Mouse (Mus musculus) stomach, postnatal 0 days (tissue): ENCODE measurements at regions not wholly inside any gene's neighbourhood (a gene's known extent, or its start where the extent isn't known, plus 50 kb on each side); places are given as distances from the start of the nearest gene placed in this dataset.

ENCODE experiments used
- ATAC-seq: fragments of 200-750 bp; cut with Nextera tagmentation; 2 replicates; pipeline ENCODE4 v1.8.0; 2017; ENCODE audit not compliant: low FRiP score, low TSS enrichment
- DNase-seq: peaks from one replicate; pipeline ENCODE4 v3.0.0-alpha.2; 2016; ENCODE audit warnings: low spot score
- H3K27ac ChIP-seq: fragments of 300-500 bp; sonication (generic); replicated peaks from 2 replicates; pipeline ENCODE4 v1.5.1; 2014; ENCODE audit warnings: mild to moderate bottlenecking, control low read depth
- H3K27me3 ChIP-seq: fragments of 300-500 bp; sonication (generic); 2 replicates; pipeline ENCODE4 v1.6.1; 2014; ENCODE audit warnings: low read length; ENCODE audit not compliant: control insufficient read depth, insufficient read depth
- H3K36me3 ChIP-seq: fragments of 300-500 bp; sonication (generic); 2 replicates; pipeline ENCODE4 v1.6.1; 2014; ENCODE audit warnings: low read length, mixed read lengths; ENCODE audit not compliant: control insufficient read depth, insufficient read depth
- H3K4me1 ChIP-seq: fragments of 300-500 bp; sonication (generic); replicated peaks from 2 replicates; pipeline ENCODE4 v1.6.1; 2014; ENCODE audit warnings: antibody characterized with exemption; ENCODE audit not compliant: control insufficient read depth, insufficient read depth
- H3K4me2 ChIP-seq: fragments of 300-500 bp; sonication (generic); replicated peaks from 2 replicates; pipeline ENCODE4 v1.6.1; 2014; ENCODE audit warnings: low read depth, mild to moderate bottlenecking, control low read depth, moderate library complexity
- H3K4me3 ChIP-seq: fragments of 300-500 bp; sonication (generic); 2 replicates; pipeline ENCODE4 v1.5.1; 2014; ENCODE audit warnings: low read depth, low read length, control low read depth
- H3K9ac ChIP-seq: fragments of 300-500 bp; sonication (generic); 2 replicates; pipeline ENCODE4 v1.6.1; 2014; ENCODE audit warnings: mild to moderate bottlenecking, low read length, control low read depth, mixed read lengths
- H3K9me3 ChIP-seq: fragments of 300-500 bp; sonication (generic); 2 replicates; pipeline ENCODE4 v1.6.1; 2016; ENCODE audit warnings: low read length; ENCODE audit not compliant: control insufficient read depth
- CTCF ChIP-seq: IDR thresholded peaks from 2 replicates; pipeline ENCODE4 v1.5.1; 2016; ENCODE audit warnings: antibody characterized with exemption, low read depth, mild to moderate bottlenecking, moderate library complexity
- EP300 ChIP-seq: optimal IDR thresholded peaks from 2 replicates; pipeline ENCODE3; 2016; ENCODE audit warnings: antibody characterized with exemption
- WGBS: fragments of 180-500 bp; shearing (Covaris S2); extraction: QIAGEN DNeasy Blood & Tissue Kit; methylation state at CpG from one replicate; pipeline ENCODE4 v1.1.7; 2014; 5-methylcytosine and 5-hydroxymethylcytosine counted together

GRCm38 (mm10) chr10:44857444-44857843 lies 209.6 kb upstream of the Prep start:
- H3K9ac ChIP-seq: no peak overlapping the region
- no peak overlapping the region for H3K4me3 ChIP-seq
- no peaks in the 10 kb centered on the region for H3K4me1 ChIP-seq
- WGBS: 73% methylated on average over 4 of the region's 4 CpGs
- no peaks in the 10 kb centered on the region for H3K27me3 ChIP-seq
- H3K9me3 ChIP-seq: no peaks in the 10 kb centered on the region
- ATAC-seq: no peak
- no peaks in the 10 kb centered on the region for H3K36me3 ChIP-seq
- TF ChIP-seq EP300 (no peak), CTCF (no peak)
- H3K4me2 ChIP-seq: no peak overlapping the region
- no peak for DNase-seq
- no peak overlapping the region for H3K27ac ChIP-seq

DNA sequence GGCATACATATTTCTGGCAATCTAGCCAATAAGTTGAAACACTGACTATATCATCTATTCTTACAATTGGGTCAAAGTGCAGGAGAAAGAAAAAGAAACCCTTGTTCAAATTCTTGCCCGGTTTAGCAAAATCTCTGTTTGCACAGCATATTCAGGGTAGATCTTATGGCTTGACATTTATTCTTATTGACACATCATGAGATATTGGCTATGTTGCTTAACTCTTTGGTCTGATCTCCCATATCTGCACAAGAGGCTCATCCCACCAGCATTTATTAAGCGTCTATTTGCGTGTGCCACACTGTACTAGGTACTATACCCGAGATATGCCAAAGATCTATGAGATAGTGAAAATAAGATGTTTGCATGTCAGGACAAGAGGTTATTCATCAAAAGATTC lies 212.9 kb upstream of the Prep start:
- no peak overlapping the region for H3K4me3 ChIP-seq
- WGBS: 85% methylated on average over 4 of the region's 4 CpGs
- ATAC-seq: no peak
- H3K27ac ChIP-seq: no peak overlapping the region
- TF ChIP-seq CTCF (no peak), EP300 (no peak)
- H3K27me3 ChIP-seq: no peaks in the 10 kb centered on the region
- H3K4me2 ChIP-seq: no peak overlapping the region
- no peaks in the 10 kb centered on the region for H3K4me1 ChIP-seq
- no peak for DNase-seq
- no peak overlapping the region for H3K9ac ChIP-seq
- H3K9me3 ChIP-seq: no peaks in the 10 kb centered on the region
- no peaks in the 10 kb centered on the region for H3K36me3 ChIP-seq

DNA sequence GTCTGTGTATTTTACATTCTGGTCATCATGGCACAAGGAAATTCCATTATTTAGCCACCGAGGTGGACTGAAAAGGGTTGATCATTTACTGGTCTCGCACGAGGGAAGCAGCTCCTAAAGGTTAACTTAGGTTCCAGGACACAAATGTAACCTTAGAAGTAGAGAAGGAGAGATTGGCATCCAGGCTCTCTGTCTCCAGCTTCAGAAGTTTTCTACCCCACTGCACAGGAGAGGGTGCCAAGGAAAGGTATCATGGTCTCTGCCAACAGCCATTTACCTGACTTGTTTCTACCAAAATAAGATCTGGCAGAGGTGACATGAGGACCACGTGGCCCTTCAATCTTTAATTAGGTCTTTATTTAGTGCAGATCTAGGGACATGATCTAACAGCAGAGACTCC lies 218.0 kb upstream of the Prep start:
- H3K9ac ChIP-seq: no peak overlapping the region
- H3K36me3 ChIP-seq: no peaks in the 10 kb centered on the region
- 69% methylated on average over 4 of the region's 4 CpGs for WGBS
- H3K4me1 ChIP-seq: no peaks in the 10 kb centered on the region
- no peak overlapping the region for H3K4me2 ChIP-seq
- TF ChIP-seq CTCF (no peak), EP300 (no peak)
- no peak overlapping the region for H3K27ac ChIP-seq
- H3K9me3 ChIP-seq: no peaks in the 10 kb centered on the region
- H3K27me3 ChIP-seq: no peaks in the 10 kb centered on the region
- DNase-seq: no peak
- ATAC-seq: no peak
- H3K4me3 ChIP-seq: no peak overlapping the region

DNA sequence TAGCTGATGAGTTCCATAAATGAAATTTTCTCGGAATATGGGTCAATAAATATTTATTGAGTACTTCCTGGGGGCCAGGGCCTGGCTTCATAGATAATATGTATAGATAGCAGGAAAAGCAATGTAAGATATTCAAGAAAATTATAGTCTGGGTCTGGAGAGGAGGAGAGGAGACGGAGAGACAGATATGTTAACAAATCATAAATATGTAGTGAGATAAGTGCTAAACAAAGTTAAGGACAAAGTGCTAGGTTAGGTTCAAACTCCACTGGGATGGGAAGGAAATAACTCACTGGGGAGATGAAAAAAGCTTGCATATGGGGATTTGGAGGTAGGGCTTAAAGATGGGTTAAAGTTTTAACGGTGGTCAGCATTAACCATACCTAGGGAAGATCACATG lies 220.2 kb upstream of the Prep start:
- DNase-seq (no peak), ATAC-seq (no peak)
- no peak overlapping the region for H3K4me2 ChIP-seq
- H3K36me3 ChIP-seq: no peaks in the 10 kb centered on the region
- H3K27ac ChIP-seq: no peak overlapping the region; the same call in 1 of the 2 replicates
- WGBS: 51% methylated on average over 3 of the region's 3 CpGs
- H3K4me3 ChIP-seq: no peak overlapping the region
- TF ChIP-seq CTCF (no peak), EP300 (no peak)
- H3K4me1 ChIP-seq: no peaks in the 10 kb centered on the region
- H3K9ac ChIP-seq: no peak overlapping the region
- no peaks in the 10 kb centered on the region for H3K9me3 ChIP-seq
- H3K27me3 ChIP-seq: no peaks in the 10 kb centered on the region

- Histone ChIP-seq H3K27ac (peak overlapping the region; percentile 31), H3K4me2 (no peak overlapping the region), H3K4me1 (no peaks in the 10 kb centered on the region), H3K27me3 (no peaks in the 10 kb centered on the region), H3K9ac (no peak overlapping the region), H3K9me3 (no peaks in the 10 kb centered on the region), H3K36me3 (no peaks in the 10 kb centered on the region), H3K4me3 (no peak overlapping the region)
- TF ChIP-seq CTCF (no peak), EP300 (no peak)
- ATAC-seq (no peak; the same call in 1 of the 2 replicates), DNase-seq (no peak)
- WGBS: 6% methylated on average over 2 of the region's 2 CpGs
These were observed 220.9 kb upstream of the Prep start for GRCm38 (mm10) chr10:44846149-44846548.

- TF ChIP-seq CTCF: no peak
- TF ChIP-seq EP300: no peak
- Histone ChIP-seq H3K4me2 (no peak overlapping the region), H3K9ac (no peak overlapping the region), H3K27ac (no peak overlapping the region), H3K4me1 (no peaks in the 10 kb centered on the region), H3K27me3 (no peaks in the 10 kb centered on the region), H3K4me3 (no peak overlapping the region), H3K9me3 (no peaks in the 10 kb centered on the region), H3K36me3 (no peaks in the 10 kb centered on the region)
- WGBS: 75% methylated on average over 2 of the region's 2 CpGs
- no peak for ATAC-seq
- DNase-seq: no peak
These were observed 226.6 kb upstream of the Prep start for GRCm38 (mm10) chr10:44840449-44840848.
